Mouse (Mus musculus) spleen, embryonic (tissue): ENCODE measurements around the gene Clca4a.
"Not testable (repeated sequence)": the region's sequence is repeated elsewhere in the genome, so short reads cannot be mapped to it uniquely, and the experiment has no call there.

Source experiments
- CTCF ChIA-PET: fragments of 350-600 bp; sonication (Branson Sonifier 250); formaldehyde crosslinking; loops from one replicate; lab custom pipeline; 2022; lab: Charles Lee

Clca4a gene

DNA sequence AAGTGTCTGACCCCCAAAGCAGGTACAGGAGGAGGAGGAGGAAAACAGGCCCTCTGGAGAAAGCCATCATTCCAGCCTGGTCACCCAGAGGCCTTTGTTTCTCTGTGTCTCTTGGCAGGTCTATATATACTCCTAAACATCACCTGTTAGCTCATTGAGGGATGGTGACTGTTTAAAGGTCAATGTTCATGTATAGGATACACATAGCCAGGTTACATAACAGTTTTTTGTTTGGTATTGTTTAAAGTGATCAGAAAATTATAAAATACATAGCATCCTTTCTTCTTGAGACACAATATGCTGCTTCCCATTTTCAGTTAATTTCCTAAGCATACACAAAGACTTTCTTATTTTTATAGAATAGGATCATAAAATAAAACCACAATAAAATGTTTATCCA is at the start of gene Clca4a:
Gene Clca4a, minus strand, starts transcription at position 101 of the 400 bp plus-strand sequence.
- CTCF ChIA-PET: no interaction called here

DNA sequence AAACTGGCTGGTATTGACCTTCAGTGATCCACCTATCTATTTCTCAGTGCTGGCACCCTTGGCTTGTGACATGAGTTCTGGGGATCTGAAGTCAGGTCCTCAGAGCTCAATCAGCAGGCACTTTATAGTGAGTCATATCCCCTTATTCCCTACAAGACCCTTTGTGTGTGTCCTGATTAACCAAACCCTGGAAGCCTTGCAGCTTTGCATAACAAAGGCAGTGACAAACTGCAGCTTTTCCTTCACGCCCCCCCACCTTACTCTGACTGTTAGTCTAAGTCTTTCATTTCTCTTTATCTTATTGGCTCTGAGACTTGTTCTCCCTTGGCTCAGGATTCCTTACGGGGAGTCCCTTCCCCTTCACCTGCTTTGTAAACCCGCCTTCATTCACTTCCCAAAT is 43.0 kb upstream of the Clca4a start:
- CTCF ChIA-PET: no interaction called here

DNA sequence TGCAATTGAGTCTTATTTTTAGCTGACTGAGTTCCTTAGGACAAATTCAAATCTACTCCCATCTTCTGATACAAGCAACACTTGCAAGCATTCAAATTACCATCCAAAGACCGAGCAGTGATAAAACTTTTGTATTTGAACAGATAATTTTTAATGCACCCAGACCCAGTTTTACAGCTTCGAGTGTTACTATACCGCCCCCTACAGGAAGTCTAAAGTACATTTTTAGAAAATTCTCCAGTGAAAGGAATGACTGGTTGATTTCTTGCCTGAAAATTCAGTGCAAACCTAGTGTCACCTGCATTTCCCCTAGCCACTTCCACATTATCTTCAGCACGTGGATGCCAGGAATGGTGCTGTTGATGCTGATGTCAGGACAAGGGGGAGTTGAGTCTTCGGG is 29.6 kb upstream of the Clca4a start:
- CTCF ChIA-PET: no interaction called here

DNA sequence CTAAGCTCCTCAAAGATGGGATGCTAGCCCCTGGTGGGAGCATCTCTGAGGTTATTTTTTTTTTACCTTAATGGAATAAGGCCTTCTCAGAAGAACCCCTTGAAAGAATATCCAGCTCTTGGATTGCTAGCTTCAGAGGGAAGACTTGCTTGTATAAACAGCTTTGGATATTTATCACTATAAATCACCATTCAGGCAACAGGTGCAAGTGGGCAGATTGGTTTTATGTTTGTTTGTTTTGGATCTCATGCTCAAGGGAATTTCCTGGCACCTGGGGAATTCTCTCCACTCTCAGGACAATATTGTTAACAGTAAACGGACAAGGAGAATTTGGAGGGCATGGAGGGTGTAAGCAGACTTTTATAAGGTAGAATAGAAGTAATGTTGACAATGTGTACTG is 26.1 kb upstream of the Clca4a start:
- CTCF ChIA-PET: no interaction called here

DNA sequence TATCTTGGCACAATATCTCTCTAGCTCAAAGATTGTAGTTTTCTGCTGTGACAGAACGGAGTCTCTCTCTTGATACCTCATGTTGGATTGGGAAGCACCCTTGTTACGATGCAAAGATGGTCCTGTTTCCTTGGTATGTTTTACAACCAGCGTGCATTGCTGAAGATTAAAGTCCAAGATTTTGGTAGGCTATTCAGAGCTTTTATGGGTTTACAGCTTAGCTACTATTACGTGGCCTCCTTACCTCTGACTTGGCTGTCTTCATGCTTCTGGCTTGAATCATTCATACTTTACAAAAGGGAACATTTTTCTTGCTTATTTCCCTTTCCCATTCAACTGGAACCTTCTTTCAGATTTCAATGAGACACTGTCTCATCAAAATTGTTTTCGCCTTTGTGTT is 18.2 kb upstream of the Clca4a start:
- CTCF ChIA-PET: no interaction called here

DNA sequence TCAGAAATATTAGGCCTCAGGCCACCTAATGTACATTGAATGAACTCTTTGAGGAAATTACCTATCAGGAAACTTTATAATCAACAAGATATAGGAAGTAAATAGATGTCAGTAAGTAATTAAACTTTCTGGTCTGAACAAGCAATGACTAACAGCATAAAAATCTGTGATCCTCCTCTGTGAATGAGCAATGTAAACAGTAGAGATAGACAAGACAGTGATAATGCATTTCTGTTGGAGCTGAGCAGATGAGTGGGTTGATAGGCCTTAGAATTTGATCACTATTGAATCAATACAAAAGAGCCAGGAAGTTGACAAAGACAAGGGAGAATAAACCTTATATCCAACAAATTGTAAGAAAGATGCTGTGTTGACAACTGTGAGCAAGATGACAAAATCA is 17.8 kb upstream of the Clca4a start:
- CTCF ChIA-PET: no interaction called here

DNA sequence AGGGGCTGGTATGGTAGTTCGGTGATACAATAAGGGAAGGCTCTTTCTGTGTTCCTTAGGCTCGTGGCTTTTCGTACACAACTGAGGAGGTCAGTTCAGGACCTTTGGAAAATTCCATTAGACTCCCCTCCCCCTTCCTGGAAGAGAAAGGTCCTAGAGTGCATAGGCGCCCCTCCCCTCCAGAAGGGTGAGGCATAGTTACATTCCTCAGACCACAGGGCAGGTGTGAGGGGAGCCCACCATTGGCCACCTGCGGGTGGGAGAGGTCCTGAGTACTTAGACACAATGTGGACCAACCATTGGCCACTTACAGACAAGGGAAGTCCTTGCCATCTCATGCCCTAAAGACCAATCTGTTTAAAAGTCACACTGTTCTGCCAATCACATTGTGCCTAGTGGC is 11.0 kb upstream of the Clca4a start:
- CTCF ChIA-PET: no interaction called here

DNA sequence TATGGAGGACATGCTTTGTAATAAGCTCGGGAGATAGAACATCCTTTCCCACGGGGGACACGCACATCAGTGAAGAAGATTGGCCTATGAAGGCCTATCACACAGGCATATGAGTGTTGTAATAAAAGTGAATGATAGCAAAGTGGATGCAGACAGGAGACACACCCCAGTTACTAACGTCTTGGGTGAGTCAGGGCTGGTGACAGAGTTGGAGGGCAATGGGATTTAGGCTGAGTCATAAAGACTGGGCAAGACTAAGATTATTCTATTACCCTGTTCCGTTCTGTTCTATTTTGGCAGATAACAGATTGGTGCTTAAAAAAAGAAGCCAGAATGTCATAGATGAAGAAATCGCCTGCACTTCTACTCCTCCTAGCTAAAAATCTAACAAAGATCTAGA is 5.7 kb upstream of the Clca4a start:
- CTCF ChIA-PET: no interaction called here

DNA sequence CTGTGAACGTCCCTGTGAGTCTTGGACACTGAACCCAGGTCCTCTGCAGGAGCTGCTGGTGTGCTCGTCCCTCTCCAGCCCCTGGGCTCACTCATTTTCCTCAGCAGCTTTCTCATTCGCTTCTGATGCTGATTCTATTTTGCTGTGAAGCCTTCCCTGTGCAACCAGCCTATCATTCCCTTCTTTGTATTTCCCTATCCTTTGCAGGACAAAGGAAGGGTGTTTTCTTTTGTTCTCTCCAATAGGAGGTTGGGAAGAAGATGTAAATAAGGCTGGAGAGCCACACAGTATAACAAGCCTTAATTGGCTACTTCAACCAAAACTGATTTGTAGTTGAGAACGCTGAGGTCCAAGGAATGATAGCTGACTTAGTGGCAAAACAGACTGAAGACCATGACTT is 2.8 kb upstream of the Clca4a start:
- CTCF ChIA-PET: no interaction called here

DNA sequence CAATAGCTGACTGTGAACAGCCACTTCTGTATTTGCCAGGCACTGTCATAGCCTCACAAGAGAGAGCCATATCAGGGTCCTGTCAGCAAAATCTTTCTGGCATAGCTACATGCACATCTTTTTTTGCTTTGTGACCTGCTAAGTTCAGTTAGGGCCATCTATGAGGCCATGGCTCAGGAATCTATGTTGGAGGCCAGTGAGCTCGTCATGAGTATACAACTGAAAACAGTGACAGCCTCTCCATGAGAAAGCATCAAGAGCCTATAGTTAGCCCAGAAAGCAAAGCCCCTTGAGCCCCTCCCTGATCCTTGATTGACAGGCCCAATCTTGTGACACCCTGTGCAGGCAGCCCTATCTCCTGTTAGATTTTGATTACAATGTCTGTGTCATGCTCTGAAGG is 1.2 kb upstream of the Clca4a start:
- CTCF ChIA-PET: no interaction called here

DNA sequence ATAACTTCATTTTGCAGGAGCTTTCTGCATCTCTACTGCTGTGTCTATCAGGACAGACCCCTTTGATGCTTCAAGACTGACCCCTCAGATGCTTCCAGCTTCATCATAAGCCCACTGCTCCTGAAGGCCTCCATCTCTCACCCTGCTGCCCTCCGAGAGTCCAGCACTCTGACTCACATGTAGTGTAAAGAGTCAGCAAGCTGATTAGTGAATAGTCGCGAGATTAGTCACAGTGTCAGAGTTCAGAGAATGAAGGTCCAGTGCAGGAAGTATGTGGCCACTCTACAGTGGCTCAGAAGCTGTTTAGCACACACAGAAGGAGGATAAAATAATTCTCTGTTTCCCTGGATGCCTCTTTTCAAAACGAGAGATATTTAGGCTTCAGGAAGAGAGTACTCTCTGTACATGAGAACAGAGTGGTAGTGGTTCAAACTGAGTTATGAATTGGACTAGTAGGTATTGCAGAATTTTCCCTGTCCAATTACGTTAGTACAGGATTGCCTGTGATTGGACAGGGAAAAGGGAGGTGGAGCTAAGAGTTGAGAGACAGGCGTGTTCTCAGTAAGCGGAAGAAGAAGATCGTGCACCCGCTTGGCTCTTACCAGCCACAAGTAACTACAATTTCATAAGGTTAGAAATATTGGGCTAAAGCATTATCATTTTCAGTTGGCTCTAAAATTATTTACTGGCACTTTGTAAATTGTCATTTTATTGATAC is 3.1 kb downstream of the Clca4a start:
- CTCF ChIA-PET: no interaction called here

DNA sequence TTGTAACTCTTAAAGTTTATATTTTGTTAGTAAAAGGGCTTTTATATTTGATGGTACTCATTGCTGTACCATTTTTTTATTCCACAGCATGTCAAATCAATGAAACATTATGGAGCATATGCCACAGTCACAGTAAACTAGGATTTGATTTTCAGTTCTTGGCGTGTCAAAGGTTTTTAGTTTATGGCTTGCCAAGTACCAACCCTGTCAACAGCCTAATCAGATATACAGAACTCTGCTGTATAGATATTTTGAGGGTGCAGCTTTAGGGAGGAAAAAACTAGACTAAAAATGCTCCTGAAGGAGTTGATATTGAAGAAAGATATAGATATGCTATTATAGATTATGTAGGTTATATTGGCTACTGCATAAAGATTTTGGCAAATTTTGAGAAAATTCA is 5.1 kb downstream of the Clca4a start:
- CTCF ChIA-PET: no interaction called here

DNA sequence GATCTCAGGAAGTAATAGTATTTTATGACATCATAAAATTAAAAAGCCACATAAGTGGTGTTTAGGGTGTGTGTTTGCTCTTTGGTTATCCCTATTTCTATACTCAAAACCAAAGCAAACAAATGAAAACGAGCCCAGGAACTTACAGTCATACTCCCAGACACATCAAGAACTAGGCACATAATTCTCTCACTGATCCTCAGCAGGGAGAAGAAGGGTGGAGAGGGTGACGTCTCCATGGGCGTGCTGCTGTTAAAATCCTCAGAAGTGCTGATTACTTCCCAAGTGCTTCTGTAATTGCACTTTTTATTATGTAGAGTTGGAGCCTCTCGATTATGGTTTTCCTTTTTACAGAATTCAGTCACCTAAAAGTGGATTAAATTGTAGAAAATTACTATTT is 8.8 kb downstream of the Clca4a start:
- CTCF ChIA-PET: no interaction called here

DNA sequence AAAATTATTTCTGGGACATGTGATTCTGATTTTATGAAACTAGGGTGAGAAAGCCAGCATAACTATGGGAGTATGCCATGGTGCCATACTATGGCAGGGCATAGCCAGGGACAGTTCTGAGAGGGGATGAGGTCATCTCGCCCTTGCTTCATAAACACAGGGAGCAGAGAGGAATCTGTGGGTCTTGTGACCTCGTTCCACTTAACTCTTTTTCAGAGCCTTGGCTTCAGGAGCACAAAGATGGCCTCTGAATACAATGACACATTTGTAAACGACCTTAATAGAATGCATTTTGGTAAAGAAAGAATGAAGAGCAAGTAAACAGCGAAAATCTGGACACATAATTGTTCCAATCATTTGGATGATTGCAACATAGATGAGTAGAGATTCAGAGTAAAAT is 24.0 kb downstream of the Clca4a start:
- CTCF ChIA-PET: no interaction called here

DNA sequence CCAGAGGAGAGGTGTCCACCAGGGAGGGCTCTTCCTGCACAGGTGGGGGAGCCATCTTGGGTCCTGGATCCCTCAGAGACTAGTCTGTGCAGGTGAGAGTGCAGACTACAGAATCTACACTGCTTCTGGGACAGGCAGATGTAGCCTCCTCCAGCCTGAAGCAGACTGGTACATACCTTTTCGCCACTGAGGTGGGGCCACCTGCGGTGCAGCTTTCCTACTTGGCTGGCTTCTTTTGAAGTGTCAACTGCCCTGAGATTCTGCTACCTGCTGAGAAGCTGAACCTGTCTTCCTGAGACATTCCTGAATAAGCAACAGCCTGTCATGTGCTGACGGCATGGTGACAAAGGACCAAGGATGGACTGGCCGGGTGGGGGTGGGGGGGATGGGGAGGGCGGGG is 27.5 kb downstream of the Clca4a start:
- CTCF ChIA-PET: not testable (repeated sequence)

DNA sequence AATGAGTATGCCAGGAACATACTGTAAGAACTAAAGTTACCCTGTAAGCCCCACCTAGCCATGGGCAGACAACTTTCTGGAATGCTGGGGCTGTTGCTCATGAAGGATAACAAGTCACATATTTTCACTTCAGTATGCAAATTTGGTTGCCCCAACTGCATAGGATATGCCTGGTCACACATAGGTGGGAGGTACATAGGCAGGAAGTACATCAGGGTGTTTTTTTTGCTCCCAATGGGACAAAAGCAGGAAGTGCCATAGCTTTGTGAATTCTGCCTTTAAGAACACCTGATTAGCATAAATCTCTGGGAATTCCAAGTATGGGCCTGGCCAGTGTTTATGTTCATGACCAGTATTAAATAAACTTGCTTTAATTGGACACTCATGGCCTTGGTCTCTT is 41.2 kb downstream of the Clca4a start:
- CTCF ChIA-PET: not testable (repeated sequence)

DNA sequence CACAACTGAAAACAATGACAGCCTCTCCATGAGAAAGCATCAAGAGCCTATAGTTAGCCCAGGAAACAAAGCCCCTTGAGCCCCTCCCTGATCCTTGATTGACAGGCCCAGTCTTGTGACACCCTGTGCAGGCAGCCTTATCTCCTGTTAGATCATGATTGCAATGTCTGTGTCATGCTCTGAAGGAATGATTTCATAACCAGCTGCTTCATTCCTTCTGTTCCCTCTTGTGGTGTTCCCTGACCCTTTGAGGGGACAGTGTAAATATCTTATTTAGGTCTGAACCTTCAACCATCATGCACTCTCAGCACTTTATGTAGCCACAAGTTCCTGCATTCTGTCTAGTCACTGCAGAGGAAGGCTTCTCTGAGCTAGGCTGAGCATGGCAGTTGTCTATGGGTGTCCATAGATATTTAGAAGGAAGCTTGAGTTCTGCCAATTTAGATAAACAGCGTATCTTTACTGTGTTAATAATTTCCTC is 41.8 kb downstream of the Clca4a start:
- CTCF ChIA-PET: no interaction called here

DNA sequence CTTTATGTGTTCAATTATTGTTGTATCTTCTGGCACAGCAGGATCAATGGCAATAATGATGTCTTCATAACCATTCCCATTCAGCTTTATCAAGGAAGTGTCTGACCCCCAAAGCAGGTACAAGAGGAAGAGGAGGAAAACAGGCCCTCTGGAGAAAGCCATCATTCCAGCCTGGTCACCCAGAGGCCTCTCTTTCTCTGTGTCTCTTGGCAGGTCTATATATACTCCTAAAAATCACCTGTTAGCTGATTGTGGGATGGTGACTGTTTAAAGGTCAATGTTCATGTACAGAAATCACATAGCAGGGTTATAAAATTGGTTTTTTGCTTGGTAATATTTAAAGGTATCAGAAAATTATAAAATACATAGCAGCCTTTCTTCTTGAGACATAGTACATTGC is 42.5 kb downstream of the Clca4a start, which contains the start of gene Clca4b:
Gene Clca4b, minus strand, starts transcription at position 195 of the 400 bp plus-strand sequence.
- CTCF ChIA-PET: no interaction called here

DNA sequence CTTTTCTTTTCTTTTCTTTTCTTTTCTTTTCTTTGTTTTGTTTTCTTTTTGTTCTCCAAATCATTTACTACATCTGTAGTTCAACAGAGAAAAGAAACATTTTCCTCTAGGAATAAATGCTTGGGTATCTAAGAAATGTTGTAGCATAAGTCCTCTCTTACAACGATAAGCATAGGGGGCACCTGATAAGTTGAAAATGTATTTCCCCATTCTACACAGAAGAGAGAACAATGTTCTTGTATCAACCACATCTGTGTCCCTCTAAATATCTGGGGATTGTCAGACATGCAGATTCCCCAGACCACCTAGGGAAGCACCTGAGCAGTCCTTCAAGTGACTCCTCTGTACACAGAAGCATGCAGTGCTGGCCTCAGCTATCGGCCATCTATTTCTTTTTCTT is 60.8 kb downstream of the Clca4a start:
- CTCF ChIA-PET: no interaction called here
